Mouse (Mus musculus) liver, embryonic 14.5 days (tissue): ENCODE measurements around the gene Sparcl1. TPM values are rescaled to one million over a fixed set of nuclear protein-coding genes. Genes with fewer than 3 reads are reported as not detected.

Experiments used
- ATAC-seq: fragments of 200-750 bp; cut with Nextera tagmentation; 2 replicates; pipeline ENCODE4 v1.8.0; 2017; ENCODE audit warnings: moderate number of reproducible peaks, mild to moderate bottlenecking, moderate library complexity; ENCODE audit not compliant: insufficient read depth
- DNase-seq, 3 experiments: peaks; one replicate each; pipeline ENCODE4 v3.0.0-alpha.2; 2012 to 2013; ENCODE audit warnings: low read depth in 3 of 3, low spot score in 3 of 3
- H3K27ac ChIP-seq: fragments of 300-500 bp; sonication (generic); 2 replicates; pipeline ENCODE4 v1.5.1; 2014; ENCODE audit warnings: moderate library complexity, mild to moderate bottlenecking, control low read depth, inconsistent platforms
- H3K27me3 ChIP-seq: fragments of 300-500 bp; sonication (generic); 2 replicates; pipeline ENCODE4 v1.6.1; 2014; ENCODE audit warnings: mild to moderate bottlenecking, low read length, moderate library complexity; ENCODE audit not compliant: control insufficient read depth, insufficient read depth
- H3K36me3 ChIP-seq: fragments of 300-500 bp; sonication (generic); replicated peaks from 2 replicates; pipeline ENCODE4 v1.6.1; 2014; ENCODE audit warnings: low read depth; ENCODE audit not compliant: control insufficient read depth, insufficient read depth
- H3K4me1 ChIP-seq, 2 experiments: fragments of 200-500 bp in 1 of 2; fragments of 300-500 bp in 1 of 2; sonication (generic) in 1 of 2; replicated peaks; 2 replicates each; pipeline ENCODE4 v1.6.1; 2012 to 2014; ENCODE audit warnings: antibody characterized with exemption in 1 of 2, inconsistent platforms in 1 of 2, low read length in 1 of 2; ENCODE audit not compliant: control insufficient read depth in 2 of 2, insufficient read depth in 2 of 2
- H3K4me2 ChIP-seq: fragments of 300-500 bp; sonication (generic); 2 replicates; pipeline ENCODE4 v1.6.1; 2014; ENCODE audit warnings: low read depth, mild to moderate bottlenecking, control low read depth, moderate library complexity
- H3K4me3 ChIP-seq, 2 experiments: fragments of 200-500 bp in 1 of 2; fragments of 300-500 bp in 1 of 2; sonication (generic) in 1 of 2; 2 replicates each; pipeline ENCODE4 v1.5.1; 2012 to 2014; ENCODE audit warnings: low read depth in 2 of 2, low read length in 2 of 2, mild to moderate bottlenecking in 2 of 2, control low read depth in 1 of 2, inconsistent platforms in 1 of 2, moderate library complexity in 1 of 2; ENCODE audit not compliant: insufficient read depth in 1 of 2
- H3K9ac ChIP-seq: fragments of 300-500 bp; sonication (generic); replicated peaks from 2 replicates; pipeline ENCODE4 v1.6.1; 2014; ENCODE audit warnings: mild to moderate bottlenecking, control low read depth, moderate library complexity
- H3K9me3 ChIP-seq: fragments of 300-500 bp; sonication (generic); 2 replicates; pipeline ENCODE4 v1.6.1; 2016; ENCODE audit warnings: low read length, mixed read lengths; ENCODE audit not compliant: control insufficient read depth
- CTCF ChIP-seq: IDR thresholded peaks from 2 replicates; pipeline ENCODE4 v1.5.1; 2016; ENCODE audit warnings: antibody characterized with exemption, low read depth, control low read depth
- EP300 ChIP-seq: IDR thresholded peaks from 2 replicates; pipeline ENCODE4 v1.6.1; 2016; ENCODE audit warnings: antibody characterized with exemption, low read depth
- WGBS: fragments of 180-500 bp; shearing (Covaris S2); extraction: QIAGEN DNeasy Blood & Tissue Kit; methylation state at CpG from one replicate; pipeline ENCODE4 v1.1.7; 2014; ENCODE audit not compliant: insufficient replicate concordance; 5-methylcytosine and 5-hydroxymethylcytosine counted together
- polyA plus RNA-seq, 2 experiments: library from polyadenylated mRNA; depleted of rRNA in 1 of 2; stranded (reverse) in 1 of 2; unstranded in 1 of 2; fragments of >200 nt; fragmentation: Nextera tagmentation in 1 of 2; extraction: Ambion mirVana in 1 of 2; gene quantifications; 2 replicates each; pipeline versions ENCODE4 v1.2.1 to v1.2.3; 2012 to 2014

The Sparcl1 gene
- polyA plus RNA-seq, 2 experiments = 1.0 to 1.4 TPM

DNA sequence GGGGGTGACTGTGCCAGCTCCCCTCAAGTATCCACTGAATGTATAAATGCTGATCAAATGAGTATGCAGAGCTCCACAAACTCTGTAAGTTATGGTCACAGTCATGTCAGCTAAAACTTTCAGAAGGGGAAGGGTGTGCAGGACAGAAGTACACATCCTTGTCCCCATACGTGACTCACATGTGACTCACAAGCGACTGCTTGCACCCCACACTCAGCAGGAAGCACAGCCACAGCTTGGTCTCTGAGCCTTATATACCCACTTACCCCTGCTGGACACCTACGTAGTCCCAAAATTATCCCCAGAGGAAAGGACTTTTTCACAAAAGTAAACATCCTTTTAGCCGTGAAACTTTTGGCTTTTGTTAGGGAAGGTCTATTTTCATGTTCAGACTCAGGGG, 20.2 kb upstream of the Sparcl1 start:
- H3K9me3 ChIP-seq = no peaks in the 10 kb centered on the region
- no peak overlapping the region for H3K4me2 ChIP-seq
- H3K4me3 ChIP-seq = no peak overlapping the region
- no peak overlapping the region for H3K9ac ChIP-seq
- 51% methylated on average over 4 of the region's 4 CpGs for WGBS
- no peak overlapping the region for H3K27ac ChIP-seq
- DNase-seq = no peak
- TF ChIP-seq EP300 = no peak
- TF ChIP-seq CTCF = no peak
- no peak for ATAC-seq
- H3K27me3 ChIP-seq = no peaks in the 10 kb centered on the region
- no peaks in the 10 kb centered on the region for H3K36me3 ChIP-seq
- H3K4me1 ChIP-seq = no peaks in the 10 kb centered on the region

DNA sequence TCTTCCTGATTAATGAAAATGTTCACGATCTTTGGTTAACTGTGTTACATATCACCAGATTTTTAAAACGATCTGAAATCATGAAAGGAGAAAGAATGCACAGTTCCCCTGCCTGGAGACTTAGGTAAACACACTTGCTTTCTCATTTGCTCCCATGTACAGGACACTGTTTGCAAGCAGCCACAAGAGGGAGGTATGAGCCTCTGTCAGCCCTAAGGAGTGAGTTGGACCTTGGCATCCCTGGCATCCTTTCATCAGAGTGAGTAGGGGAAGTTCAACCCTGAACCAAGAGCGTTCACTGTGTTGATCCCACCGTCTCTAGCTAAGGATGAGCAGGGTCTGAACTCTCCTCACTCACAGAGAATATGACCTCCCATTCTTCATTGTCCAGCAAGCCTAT, 18.0 kb upstream of the Sparcl1 start:
- H3K9me3 ChIP-seq = no peaks in the 10 kb centered on the region
- H3K4me3 ChIP-seq = no peak overlapping the region
- H3K4me2 ChIP-seq = no peak overlapping the region
- H3K27me3 ChIP-seq = no peaks in the 10 kb centered on the region
- TF ChIP-seq EP300 = no peak
- peak; percentile 41 for TF ChIP-seq CTCF
- DNase-seq (no peak), ATAC-seq (no peak)
- no peak overlapping the region for H3K27ac ChIP-seq
- no peaks in the 10 kb centered on the region for H3K36me3 ChIP-seq
- no peak overlapping the region for H3K9ac ChIP-seq
- WGBS = 29% methylated on average over 4 of the region's 4 CpGs
- H3K4me1 ChIP-seq = no peaks in the 10 kb centered on the region

DNA sequence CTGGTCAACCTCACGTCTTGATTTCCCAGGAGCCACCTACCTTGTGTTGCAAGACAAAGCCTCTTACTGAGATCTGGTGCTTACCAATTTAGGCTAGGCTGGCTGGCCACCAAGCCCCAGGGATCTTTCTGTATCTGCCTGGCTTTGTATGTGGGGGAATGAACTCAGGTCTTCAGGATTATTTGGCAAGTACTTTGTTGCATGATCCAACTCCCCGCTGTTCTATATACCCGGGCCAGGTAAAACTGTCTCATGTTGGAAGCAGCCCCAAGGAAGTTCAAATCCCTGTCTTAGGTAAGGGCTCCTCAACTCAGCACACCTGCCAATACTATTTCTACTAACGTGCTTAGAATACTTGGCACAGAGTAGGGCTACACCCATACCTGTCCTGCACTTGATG, 17.4 kb upstream of the Sparcl1 start:
- no peak for TF ChIP-seq EP300
- no peak for TF ChIP-seq CTCF
- DNase-seq = no peak
- no peak for ATAC-seq
- no peaks in the 10 kb centered on the region for H3K36me3 ChIP-seq
- WGBS = 72% methylated on average over 4 of the region's 4 CpGs
- no peak overlapping the region for H3K27ac ChIP-seq
- no peaks in the 10 kb centered on the region for H3K9me3 ChIP-seq
- H3K9ac ChIP-seq = no peak overlapping the region
- H3K4me2 ChIP-seq = no peak overlapping the region
- no peaks in the 10 kb centered on the region for H3K4me1 ChIP-seq
- H3K4me3 ChIP-seq = no peak overlapping the region
- no peaks in the 10 kb centered on the region for H3K27me3 ChIP-seq

DNA sequence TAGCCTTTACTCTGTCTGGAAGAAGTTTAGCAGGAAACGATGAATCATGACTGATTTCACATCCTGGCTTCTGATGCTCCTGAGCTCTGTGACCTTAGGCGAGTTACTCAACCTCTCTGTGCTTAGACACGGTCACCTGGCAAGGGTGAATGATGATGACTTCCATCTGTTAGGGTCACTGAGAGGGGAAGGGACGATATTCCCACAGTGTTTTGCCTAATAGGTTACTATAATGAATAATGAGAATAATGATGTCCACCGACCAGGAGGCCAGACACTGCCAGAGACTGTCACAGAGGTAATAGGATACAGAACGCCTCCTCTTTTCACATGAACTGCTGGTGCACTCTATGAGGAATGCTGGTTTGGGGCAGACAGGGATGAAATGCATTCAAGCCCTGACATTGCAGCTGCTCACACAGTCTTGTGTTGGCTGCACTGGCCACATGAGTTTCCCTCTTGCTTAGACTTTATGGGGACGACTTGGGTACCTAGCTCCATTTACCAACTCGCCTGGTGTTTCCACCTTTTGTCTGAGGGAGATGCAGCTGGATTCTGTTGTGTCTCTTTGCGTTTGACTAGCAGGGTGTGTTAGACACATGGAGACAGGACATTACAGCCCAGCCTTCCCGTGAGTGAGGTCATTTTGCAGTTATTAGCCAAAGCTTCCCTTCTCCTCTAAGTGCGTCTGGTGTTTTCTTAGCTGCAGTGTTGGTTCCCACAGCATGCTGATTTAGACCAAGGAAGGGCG, 14.9 kb upstream of the Sparcl1 start:
- Histone ChIP-seq H3K9me3 (no peaks in the 10 kb centered on the region), H3K4me1 (no peaks in the 10 kb centered on the region), H3K4me3 (no peak overlapping the region), H3K36me3 (no peaks in the 10 kb centered on the region), H3K27ac (no peak overlapping the region), H3K9ac (no peak overlapping the region), H3K27me3 (no peaks in the 10 kb centered on the region), H3K4me2 (no peak overlapping the region)
- no peak for TF ChIP-seq CTCF
- TF ChIP-seq EP300 = no peak
- ATAC-seq (no peak), DNase-seq (no peak)
- 41% methylated on average over 12 of the region's 12 CpGs for WGBS

DNA sequence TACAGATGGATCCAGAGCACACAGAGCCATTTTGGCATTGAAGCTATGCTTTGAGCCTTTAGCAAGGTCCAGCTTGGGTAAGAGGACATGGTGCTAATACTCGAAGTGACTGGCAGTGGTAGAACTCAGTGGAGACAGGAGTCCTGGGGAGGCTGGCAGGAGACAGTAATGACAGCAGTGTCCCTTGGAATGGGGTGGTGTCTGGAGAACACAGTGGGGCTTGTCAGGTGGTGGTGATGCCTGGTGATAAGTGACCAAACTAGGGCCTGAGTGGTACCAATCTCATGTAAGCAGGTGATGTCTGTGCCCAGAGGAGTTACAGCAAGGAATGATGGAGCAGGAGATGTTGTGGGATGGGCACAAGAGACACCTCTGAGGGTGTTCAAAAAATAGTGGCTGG, 13.8 kb upstream of the Sparcl1 start:
- H3K4me2 ChIP-seq = no peak overlapping the region
- 55% methylated on average over 1 of the region's 1 CpGs for WGBS
- DNase-seq = no peak
- no peaks in the 10 kb centered on the region for H3K9me3 ChIP-seq
- no peak for ATAC-seq
- no peak overlapping the region for H3K9ac ChIP-seq
- TF ChIP-seq EP300 (no peak), CTCF (no peak)
- H3K27ac ChIP-seq = no peak overlapping the region
- H3K4me3 ChIP-seq = no peak overlapping the region
- no peaks in the 10 kb centered on the region for H3K36me3 ChIP-seq
- H3K27me3 ChIP-seq = no peaks in the 10 kb centered on the region
- H3K4me1 ChIP-seq = no peaks in the 10 kb centered on the region
